Mouse (Mus musculus) cerebellum, adult 2 months (tissue): ENCODE data around the gene Nbea.

ENCODE experiments used
- CTCF ChIP-seq: fragments of 200-500 bp; IDR thresholded peaks from 2 replicates; pipeline ENCODE4 v1.5.1; 2011; ENCODE audit warnings: low read depth, mild to moderate bottlenecking, control low read depth, low read length, moderate library complexity, borderline replicate concordance; ENCODE audit not compliant: insufficient read depth
- POLR2A ChIP-seq: fragments of 200-500 bp; IDR thresholded peaks from 2 replicates; pipeline ENCODE4 v1.6.1; 2011; ENCODE audit warnings: low read length, control low read depth, borderline replicate concordance; ENCODE audit not compliant: insufficient read depth

GRCm38 (mm10) chr3:56000259-56000658 is 183.2 kb downstream of the Nbea start:
- no peak for TF ChIP-seq POLR2A
- peak; percentile 43; the same call in 1 of the 2 replicates for TF ChIP-seq CTCF
